Mouse (Mus musculus) layer of hippocampus, postnatal 25 days (tissue): ENCODE results near the gene Mgll. TPM values are rescaled to one million over a fixed set of nuclear protein-coding genes. Genes with fewer than 3 reads are reported as not detected.

Experiments
- DNase-seq, 2 experiments: peaks; one replicate each; pipeline ENCODE4 v3.0.0; 2022; ENCODE audit warnings: mixed read lengths in 2 of 2, low spot score in 1 of 2; ENCODE audit errors: extremely low spot score in 1 of 2
- total RNA-seq, 2 experiments: library from RNA; stranded (reverse); gene quantifications; 2 replicates each; pipeline ENCODE4 v1.2.3; 2021

Gene Mgll
- total RNA-seq, 2 experiments from 2014 or later = 190 to 192 TPM

DNA sequence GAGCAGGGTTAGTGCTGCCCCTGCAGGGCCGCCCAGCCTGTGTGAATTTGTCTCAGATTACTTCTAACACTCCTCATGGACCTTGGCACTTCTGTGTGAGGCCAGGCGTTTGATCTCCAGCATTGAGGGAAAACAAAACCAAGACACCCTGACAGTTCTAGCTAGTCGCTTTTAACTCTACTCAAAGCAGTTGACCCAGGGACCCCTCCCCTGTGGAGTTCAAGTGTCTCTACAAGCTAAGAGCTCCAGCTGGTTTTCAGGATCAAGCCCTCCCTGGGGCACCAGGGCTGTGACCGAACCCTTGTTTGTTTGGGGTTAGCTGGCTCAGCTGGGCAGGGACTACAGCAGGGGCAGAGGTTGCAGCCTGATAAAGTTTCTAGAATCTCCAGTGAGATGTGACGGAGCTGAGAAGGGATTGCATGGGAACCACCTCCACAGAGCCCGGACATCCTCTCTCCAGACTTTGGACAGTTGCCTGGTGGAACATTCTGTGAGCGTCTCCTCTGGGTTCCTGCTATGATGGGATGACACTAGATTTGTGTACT lies 68.0 kb downstream of the Mgll start:
- DNase-seq = no peak

DNA sequence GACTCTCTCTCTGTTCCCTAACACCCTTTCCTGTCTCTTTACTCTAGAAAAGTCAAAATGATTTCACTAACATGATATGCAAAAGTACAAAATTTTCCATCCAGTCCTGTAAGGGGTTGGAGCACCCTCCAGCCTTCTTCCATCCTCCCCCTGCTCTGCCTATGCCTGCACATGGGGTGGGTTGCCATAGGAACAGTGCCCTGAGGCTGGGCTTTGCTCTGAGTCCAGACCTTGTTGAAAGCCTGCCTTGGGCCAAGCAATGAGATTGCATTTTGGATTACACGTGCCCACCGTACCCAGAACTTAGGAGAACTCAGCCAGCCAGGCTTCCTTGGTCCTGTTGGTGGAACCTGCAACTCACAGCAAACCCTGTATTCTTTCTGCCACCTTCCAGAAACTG lies 69.0 kb downstream of the Mgll start:
- no peak for DNase-seq

GRCm38 (mm10) chr6:88793872-88794271 lies 69.7 kb downstream of the Mgll start:
- no peak for DNase-seq

GRCm38 (mm10) chr6:88794561-88794971 lies 70.4 kb downstream of the Mgll start:
- DNase-seq = no peak

GRCm38 (mm10) chr6:88800191-88800590 lies 76.0 kb downstream of the Mgll start:
- no peak for DNase-seq

GRCm38 (mm10) chr6:88800735-88801134 lies 76.5 kb downstream of the Mgll start:
- no peak for DNase-seq

GRCm38 (mm10) chr6:88803051-88803450 lies 78.8 kb downstream of the Mgll start:
- no peak for DNase-seq

GRCm38 (mm10) chr6:88803957-88804695 lies 79.9 kb downstream of the Mgll start:
- DNase-seq = no peak

DNA sequence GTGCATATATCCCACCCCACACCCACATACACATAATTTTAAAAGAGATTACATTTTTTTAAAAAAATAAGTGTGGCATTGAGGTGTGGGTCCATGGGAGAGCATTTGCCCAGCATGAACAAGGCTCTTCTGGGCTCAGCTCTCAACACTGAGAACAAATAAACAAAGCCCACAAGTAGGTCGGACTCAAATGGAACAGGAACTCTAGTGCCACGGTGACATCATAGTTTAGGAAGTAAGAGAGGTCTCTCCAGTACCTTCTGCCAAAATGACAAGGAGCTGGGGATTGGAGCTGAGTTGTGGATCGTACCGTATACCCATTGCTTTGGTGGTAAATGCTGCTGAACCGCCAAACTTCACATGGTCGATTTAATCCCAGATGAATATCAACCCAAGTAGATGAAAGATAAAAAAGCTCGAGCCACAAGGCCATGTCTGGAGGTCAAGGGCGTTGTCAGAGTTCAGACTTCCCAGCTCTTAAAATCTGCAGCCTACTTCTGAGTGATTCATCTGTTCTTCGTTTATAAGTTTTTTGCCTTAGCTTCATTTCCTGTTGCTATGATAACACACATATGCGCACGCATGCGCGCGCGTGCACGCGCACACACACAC lies 80.9 kb downstream of the Mgll start:
- no peak for DNase-seq

DNA sequence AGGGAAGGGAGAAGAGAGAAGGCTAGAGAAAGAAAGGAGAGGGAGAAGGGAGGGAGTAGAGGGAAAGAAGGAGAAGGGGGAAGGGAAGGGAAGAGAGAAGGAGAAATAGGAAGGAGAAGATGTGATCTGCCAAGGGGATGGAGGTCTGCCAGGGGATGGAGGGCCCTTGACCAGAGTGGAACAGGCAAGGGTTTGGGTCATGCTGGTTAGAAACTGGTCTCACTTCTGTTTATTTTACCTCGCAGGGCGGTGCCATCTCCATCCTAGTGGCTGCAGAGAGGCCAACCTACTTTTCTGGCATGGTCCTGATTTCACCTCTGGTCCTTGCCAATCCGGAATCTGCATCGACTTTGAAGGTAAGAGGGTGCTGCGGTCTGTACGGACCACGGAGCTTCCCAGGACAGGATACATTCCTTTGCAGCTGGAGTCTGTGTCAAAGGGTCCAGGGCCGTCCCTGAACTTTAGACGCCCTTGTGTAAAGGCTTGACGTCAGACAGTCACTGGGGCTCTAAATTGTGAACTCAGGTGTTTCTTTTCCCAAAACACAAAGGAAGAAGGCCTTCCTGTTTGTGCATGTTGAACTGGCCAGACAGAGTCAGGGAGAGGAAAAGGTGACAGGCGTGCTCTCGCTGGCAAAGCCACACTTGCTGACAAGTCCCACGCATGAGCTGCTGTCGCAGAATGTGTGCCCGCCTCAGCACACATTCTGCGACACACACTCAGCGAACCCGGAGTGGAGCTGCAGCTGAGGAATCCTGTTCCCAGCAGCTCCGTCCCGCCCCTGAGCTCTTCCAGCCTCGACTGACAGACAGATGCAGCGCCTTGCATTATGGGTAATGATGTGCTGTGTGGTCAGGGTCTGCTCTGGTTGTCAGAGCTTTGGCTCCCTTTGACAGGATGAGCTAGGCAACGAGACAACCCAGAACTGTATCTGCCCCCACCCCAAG lies 85.2 kb downstream of the Mgll start:
- no peak for DNase-seq

GRCm38 (mm10) chr6:88810291-88810690 lies 86.1 kb downstream of the Mgll start:
- DNase-seq = no peak

GRCm38 (mm10) chr6:88811396-88811795 lies 87.2 kb downstream of the Mgll start:
- no peak for DNase-seq

DNA sequence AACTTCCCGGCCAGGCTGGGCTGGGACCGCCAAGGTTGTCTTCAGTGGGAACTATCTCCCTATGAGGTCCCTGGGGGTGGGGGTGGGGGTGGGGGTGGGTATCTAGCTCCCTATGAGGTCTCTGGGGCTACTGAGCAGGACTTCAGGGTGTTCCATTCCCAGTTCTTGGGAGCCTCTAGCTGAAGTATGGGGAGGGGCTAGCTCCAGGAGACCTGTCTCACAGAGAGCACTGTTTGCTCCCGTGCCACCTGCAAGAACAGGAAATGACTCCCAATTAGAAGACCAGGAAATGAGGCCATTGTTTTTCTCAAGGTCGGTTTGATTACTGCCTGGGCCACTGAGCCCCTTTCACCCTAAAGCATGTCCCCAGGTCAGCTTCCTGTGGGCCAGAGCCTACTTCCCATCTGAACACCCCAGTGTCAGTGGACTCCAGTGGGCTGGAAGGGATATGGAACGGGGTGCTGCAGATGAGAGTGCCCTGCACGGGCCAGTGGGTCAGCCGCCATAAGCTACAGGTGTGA lies 87.7 kb downstream of the Mgll start:
- no peak for DNase-seq

DNA sequence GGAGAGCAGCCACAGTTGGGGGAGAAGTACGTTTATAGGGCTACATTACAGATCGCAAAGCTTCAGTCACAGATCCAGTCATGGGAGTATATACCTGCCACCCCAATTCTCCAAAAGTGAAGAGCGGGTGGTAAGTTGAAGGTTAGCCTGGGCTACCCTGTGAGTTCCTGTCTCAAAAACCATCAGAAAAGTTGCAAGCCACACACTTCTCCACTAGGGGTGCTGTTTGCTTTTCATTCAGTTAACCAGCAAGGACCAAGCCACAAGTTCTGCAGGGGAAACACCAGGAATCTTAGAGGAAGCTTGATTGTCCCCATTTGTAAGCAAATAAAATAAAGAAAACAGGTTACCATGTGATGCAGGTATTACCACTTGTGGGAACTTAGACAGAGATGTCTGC lies 88.7 kb downstream of the Mgll start:
- DNase-seq = no peak

- no peak for DNase-seq
Measured at GRCm38 (mm10) chr6:88813832-88814231, 89.6 kb downstream of the Mgll start.

GRCm38 (mm10) chr6:88815036-88815435 lies 90.8 kb downstream of the Mgll start:
- no peak for DNase-seq

DNA sequence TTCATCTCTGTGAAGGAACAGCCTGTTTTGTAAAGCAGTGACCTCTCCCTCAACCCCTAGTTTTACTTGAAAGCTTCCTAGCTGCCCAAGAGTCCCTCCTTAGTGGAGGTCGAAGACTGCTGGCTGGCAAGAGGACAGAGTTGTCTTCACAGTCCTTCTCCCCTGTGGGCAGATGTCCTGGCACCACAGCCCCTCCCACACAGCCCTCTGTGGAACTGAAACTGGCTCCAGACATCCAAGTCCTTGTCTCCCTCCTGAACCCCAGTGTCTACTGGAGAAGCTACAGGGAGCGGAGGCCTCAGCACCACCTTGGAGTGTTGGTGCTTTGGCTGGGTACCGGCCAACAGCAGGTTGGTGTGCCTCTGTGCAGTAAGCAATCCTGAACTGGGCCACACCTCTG lies 91.3 kb downstream of the Mgll start:
- DNase-seq = no peak

- DNase-seq = no peak
Measured at GRCm38 (mm10) chr6:88816913-88817312, 92.7 kb downstream of the Mgll start.

DNA sequence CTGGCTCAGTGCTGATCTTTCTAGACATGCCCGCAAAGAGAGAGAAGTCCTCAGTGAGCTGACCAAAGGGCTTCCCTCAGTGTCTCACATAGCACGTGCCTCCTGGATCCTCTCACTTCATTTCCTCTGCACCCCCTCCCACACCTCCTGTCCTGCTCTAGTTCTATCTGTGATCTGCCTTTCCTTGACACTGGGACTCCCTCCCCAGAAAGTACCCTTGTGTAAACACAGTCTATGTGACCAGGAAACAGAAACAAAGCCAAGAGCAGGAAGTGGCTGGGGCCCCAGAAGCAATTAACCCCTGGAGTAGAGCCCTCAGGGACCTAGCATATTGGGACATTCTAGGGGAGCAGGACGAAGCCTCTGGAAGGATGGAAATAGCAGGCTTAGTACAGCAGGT lies 96.6 kb downstream of the Mgll start:
- DNase-seq = no peak

DNA sequence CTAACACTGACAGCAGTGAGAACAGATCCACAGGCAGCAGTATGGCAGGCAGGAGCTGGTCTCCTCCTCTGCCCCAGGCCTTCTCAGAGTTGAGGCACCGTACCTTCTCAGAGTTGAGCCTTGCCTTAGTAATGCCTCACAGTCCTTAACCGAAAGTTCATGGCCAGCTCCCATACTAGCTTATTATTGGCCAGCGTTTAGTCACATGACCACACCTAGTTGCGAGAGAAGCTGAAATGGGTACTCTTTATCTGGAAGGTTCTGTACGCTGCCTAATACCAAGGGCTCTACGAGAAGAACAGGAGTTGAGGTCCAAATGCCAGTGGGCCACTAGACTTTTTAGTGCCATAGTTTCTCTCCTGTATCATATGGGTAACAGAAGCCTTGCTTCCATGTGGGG lies 97.1 kb downstream of the Mgll start:
- no peak for DNase-seq

DNA sequence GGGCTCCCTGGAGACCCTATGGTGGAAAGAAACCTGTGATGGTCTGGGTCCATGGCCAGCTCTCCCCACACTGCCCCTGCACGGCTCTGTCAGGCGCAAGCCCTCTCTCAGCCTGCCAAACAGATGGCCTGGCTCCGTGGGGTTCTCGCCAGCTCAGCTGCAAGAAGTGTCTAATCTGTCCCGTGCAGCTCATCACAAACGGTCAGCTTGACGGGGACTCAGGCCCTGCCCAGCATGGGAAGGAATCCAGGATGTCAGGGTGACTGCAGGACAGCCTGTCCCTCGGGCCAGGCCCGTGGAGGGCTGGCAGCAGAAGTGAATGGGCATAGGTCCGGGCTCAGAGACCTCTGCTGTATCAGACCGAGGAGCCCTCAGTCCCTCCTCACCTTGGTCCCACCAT lies 97.7 kb downstream of the Mgll start:
- no peak for DNase-seq
